Mouse (Mus musculus): Measurements from ENCODE around the gene Rab3ip. TPM values are rescaled to one million over a fixed set of nuclear protein-coding genes. Genes with fewer than 3 reads are reported as not detected.

Gene Rab3ip
- total and polyA plus RNA-seq, 3 experiments, result 15.2 to 23.2 TPM; not detected in 1

DNA sequence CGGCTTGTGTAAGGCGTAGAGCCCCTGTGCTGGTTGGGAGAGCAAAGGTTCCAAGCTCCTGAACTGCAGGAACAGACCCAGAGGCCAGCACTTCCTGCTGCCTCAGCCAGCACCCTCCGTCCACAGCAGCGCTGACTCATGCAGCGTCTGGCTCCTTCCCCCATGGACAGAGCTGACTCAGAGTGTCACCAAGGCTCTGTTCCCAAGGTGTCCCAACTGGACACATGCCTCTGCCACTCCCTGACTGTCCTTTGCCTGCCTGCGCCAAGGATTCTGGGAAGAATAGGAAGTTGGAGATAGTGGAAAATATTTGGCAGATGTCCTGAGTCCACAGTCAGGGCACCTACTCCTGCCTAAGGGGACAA is 45.6 kb upstream of the Rab3ip start:
- H3K4me3 ChIP-seq (ENCODE audit: control insufficient read depth in 1 of 2, insufficient read depth in 1 of 2, low read depth in 2 of 2, low read length in 2 of 2), result no peak overlapping the region
- H3K36me3 ChIP-seq (ENCODE audit: control insufficient read depth in 1 of 2, insufficient read depth in 2 of 2, low read length in 2 of 2), result no peaks in the 10 kb centered on the region
- peaks cover 0 to 2% of the 10 kb centered on the region in 2 experiments; a peak in 1 of 4 replicates for H3K27me3 ChIP-seq (ENCODE audit: control insufficient read depth in 1 of 2, insufficient read depth in 2 of 2, low read length in 2 of 2)
- H3K9me3 ChIP-seq (replicated peaks; ENCODE audit: insufficient read depth, low read length), result no peaks in the 10 kb centered on the region
- no peak overlapping the region for H3K27ac ChIP-seq (ENCODE audit: control insufficient read depth, low read depth, low read length)
- DNase-seq (ENCODE audit: low read depth, low spot score), result peak; percentile 5
- H3K4me1 ChIP-seq (ENCODE audit: control insufficient read depth in 1 of 2, insufficient read depth in 2 of 2, low read length in 2 of 2), result no peaks in the 10 kb centered on the region
- TF ChIP-seq E2F4 (IDR thresholded peaks at IDR 0.05; ENCODE audit: borderline replicate concordance, low read depth, low read length), result no peak
- TF ChIP-seq RAD21 (IDR thresholded peaks at IDR 0.05; ENCODE audit: low read depth, low read length), result no peak
- TF ChIP-seq CTCF (IDR thresholded peaks at IDR 0.05 in 2 of 3, conservative IDR thresholded peaks at IDR 0.05 in 1 of 3; ENCODE audit: control insufficient read depth in 1 of 3, insufficient read depth in 1 of 3, low read depth in 2 of 3, low read length in 3 of 3, poor library complexity in 1 of 3, severe bottlenecking in 1 of 3), result no peak
- TF ChIP-seq MAFK (IDR thresholded peaks at IDR 0.05; ENCODE audit: borderline replicate concordance, low read depth, low read length), result no peak
- TF ChIP-seq BHLHE40 (IDR thresholded peaks at IDR 0.05; ENCODE audit: borderline replicate concordance, low read depth, low read length), result no peak
- TF ChIP-seq USF1 (IDR thresholded peaks at IDR 0.05; ENCODE audit: low read depth, low read length), result no peak
- TF ChIP-seq HCFC1 (IDR thresholded peaks at IDR 0.05; ENCODE audit: low read depth, low read length), result no peak
- no peak for TF ChIP-seq NELFE (IDR thresholded peaks at IDR 0.05; ENCODE audit: low read depth, low read length)
- no peak for TF ChIP-seq GATA1 (IDR thresholded peaks at IDR 0.05; ENCODE audit: low read depth, low read length)
- TF ChIP-seq ZC3H11A (IDR thresholded peaks at IDR 0.05; ENCODE audit: low read depth, low read length), result no peak
- no peak for TF ChIP-seq ZNF384 (IDR thresholded peaks at IDR 0.05; ENCODE audit: low read depth, low read length)
- TF ChIP-seq MXI1 (IDR thresholded peaks at IDR 0.05; ENCODE audit: low read depth, low read length), result no peak
- TF ChIP-seq TAL1 (IDR thresholded peaks at IDR 0.05; ENCODE audit: low read length), result no peak
- no peak for TF ChIP-seq TBP (IDR thresholded peaks at IDR 0.05; ENCODE audit: low read depth, low read length)
- no peak for TF ChIP-seq POLR2A (IDR thresholded peaks at IDR 0.05; ENCODE audit: control insufficient read depth in 1 of 2, insufficient read depth in 1 of 2, low read depth in 1 of 2, low read length in 2 of 2, poor library complexity in 1 of 2)
- TF ChIP-seq UBTF (IDR thresholded peaks at IDR 0.05; ENCODE audit: borderline replicate concordance, insufficient read depth, low read depth, low read length), result no peak
- no peaks in the 10 kb centered on the region for H3K79me2 ChIP-seq (ENCODE audit: control insufficient read depth, insufficient read depth, low read length, poor library complexity)
- no peak overlapping the region for H3K9ac ChIP-seq (ENCODE audit: control insufficient read depth, low read depth, low read length, poor library complexity, severe bottlenecking)

GRCm38 (mm10) chr10:116995584-116996235 is 45.1 kb upstream of the Rab3ip start:
- Histone ChIP-seq H3K9me3 (replicated peaks; ENCODE audit: insufficient read depth, low read length) (no peaks in the 10 kb centered on the region), H3K27me3 (ENCODE audit: control insufficient read depth in 1 of 2, insufficient read depth in 2 of 2, low read length in 2 of 2) (peaks cover 0 to 2% of the 10 kb centered on the region in 2 experiments; a peak in 1 of 4 replicates), H3K9ac (ENCODE audit: control insufficient read depth, low read depth, low read length, poor library complexity, severe bottlenecking) (no peak overlapping the region), H3K36me3 (ENCODE audit: control insufficient read depth in 1 of 2, insufficient read depth in 2 of 2, low read length in 2 of 2) (no peaks in the 10 kb centered on the region), H3K4me3 (ENCODE audit: control insufficient read depth in 1 of 2, insufficient read depth in 1 of 2, low read depth in 2 of 2, low read length in 2 of 2) (no peak overlapping the region), H3K27ac (ENCODE audit: control insufficient read depth, low read depth, low read length) (no peak overlapping the region), H3K79me2 (ENCODE audit: control insufficient read depth, insufficient read depth, low read length, poor library complexity) (no peaks in the 10 kb centered on the region), H3K4me1 (ENCODE audit: control insufficient read depth in 1 of 2, insufficient read depth in 2 of 2, low read length in 2 of 2) (no peaks in the 10 kb centered on the region)
- DNase-seq (ENCODE audit: low read depth, low spot score), result no peak
- TF ChIP-seq MEF2A (IDR thresholded peaks at IDR 0.05; ENCODE audit: extremely low read depth, insufficient replicate concordance, low read depth, low read length, poor library complexity, severe bottlenecking) (no peak), POLR2AphosphoS2 (IDR thresholded peaks at IDR 0.05; ENCODE audit: low read length) (no peak), ZKSCAN1 (IDR thresholded peaks at IDR 0.05; ENCODE audit: low read depth, low read length) (no peak), UBTF (IDR thresholded peaks at IDR 0.05; ENCODE audit: borderline replicate concordance, insufficient read depth, low read depth, low read length) (no peak), RCOR1 (IDR thresholded peaks at IDR 0.05; ENCODE audit: low read depth, low read length) (no peak), CHD2 (IDR thresholded peaks at IDR 0.05; ENCODE audit: low read length) (no peak), ZMIZ1 (IDR thresholded peaks at IDR 0.05; ENCODE audit: low read depth, low read length) (no peak)
